Mouse (Mus musculus): ENCODE measurements around the gene Tppp2.

DNA sequence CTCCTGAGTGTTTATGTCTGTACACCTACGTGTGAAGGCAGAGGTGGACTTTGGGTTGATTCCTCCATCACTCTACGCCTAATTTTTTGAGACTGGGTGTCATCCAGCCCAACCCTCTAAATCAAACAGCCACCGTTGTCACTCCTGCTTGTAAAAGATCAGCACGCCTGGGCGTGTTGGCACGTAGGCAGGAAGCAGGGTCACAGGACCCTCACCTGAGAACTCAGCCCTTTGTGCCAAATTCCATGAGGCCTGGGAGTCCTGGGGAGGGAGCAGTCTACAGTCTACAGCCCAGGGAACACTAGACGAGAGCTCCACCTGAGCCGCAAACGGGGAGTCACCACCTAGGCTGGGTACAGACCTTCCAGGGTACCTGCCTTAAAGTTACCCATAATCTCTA is 14.4 kb upstream of the Tppp2 start:
- TF ChIP-seq CTCF (IDR thresholded peaks at IDR 0.05; ENCODE audit: borderline replicate concordance, extremely low read depth, insufficient read depth, insufficient read length) (no peak), POLR2A (IDR thresholded peaks at IDR 0.05; ENCODE audit: borderline replicate concordance, extremely low read depth, insufficient read depth, insufficient read length, poor library complexity, severe bottlenecking) (no peak)

Data from brain, embryonic 14.5 days (tissue).